Mouse (Mus musculus): ENCODE data around the gene Suz12. TPM values are rescaled to one million over a fixed set of nuclear protein-coding genes. Genes with fewer than 3 reads are reported as not detected.
"Not testable (repeated sequence)": the region's sequence is repeated elsewhere in the genome, so short reads cannot be mapped to it uniquely, and the experiment has no call there.

Gene Suz12
- total RNA-seq, 2 experiments from 2014 or later, result 16.7 to 17.7 TPM

- intact Hi-C loops (cut with DNase I; ENCODE audit: low total_unique reads), result no loop called here
- no peak for DNase-seq
Measured at GRCm38 (mm10) chr11:79987896-79988295, 5.0 kb upstream of the Suz12 start.

- intact Hi-C loops (cut with DNase I; ENCODE audit: low total_unique reads), result no loop called here
Measured at GRCm38 (mm10) chr11:79990120-79990519, 2.8 kb upstream of the Suz12 start.

GRCm38 (mm10) chr11:79991600-79991999 lies 1.3 kb upstream of the Suz12 start:
- DNase-seq, result no peak
- intact Hi-C loops (cut with DNase I; ENCODE audit: low total_unique reads), result no loop called here

More at GRCm38 (mm10) chr11:79990120-79990519, 2.8 kb upstream of the Suz12 start:
- no peak for DNase-seq

- intact Hi-C loops (cut with DNase I; ENCODE audit: low total_unique reads), result no loop called here
- DNase-seq, result no peak
Measured at GRCm38 (mm10) chr11:79992035-79992591, 793 bp upstream of the Suz12 start.

- no peak for DNase-seq
- intact Hi-C loops (cut with DNase I; ENCODE audit: low total_unique reads), result no loop called here
Measured at GRCm38 (mm10) chr11:79993356-79994270, 707 bp downstream of the Suz12 start.

- intact Hi-C loops (cut with DNase I; ENCODE audit: low total_unique reads), result no loop called here
Measured at GRCm38 (mm10) chr11:79994271-79994988, 1.5 kb downstream of the Suz12 start.

GRCm38 (mm10) chr11:80016533-80016932 lies 23.6 kb downstream of the Suz12 start:
- DNase-seq; intact Hi-C loops (cut with DNase I; ENCODE audit: low total_unique reads): not testable (repeated sequence)

More at GRCm38 (mm10) chr11:79994271-79994988, 1.5 kb downstream of the Suz12 start:
- no peak for DNase-seq

GRCm38 (mm10) chr11:80019792-80020191 lies 26.9 kb downstream of the Suz12 start:
- intact Hi-C loops (cut with DNase I; ENCODE audit: low total_unique reads), result no loop called here
- DNase-seq, result no peak

GRCm38 (mm10) chr11:80021306-80021705 lies 28.4 kb downstream of the Suz12 start:
- DNase-seq, result no peak
- intact Hi-C loops (cut with DNase I; ENCODE audit: low total_unique reads), result no loop called here

GRCm38 (mm10) chr11:80037495-80037894 lies 44.6 kb downstream of the Suz12 start:
- DNase-seq, result no peak
- intact Hi-C loops (cut with DNase I; ENCODE audit: low total_unique reads), result no loop called here

GRCm38 (mm10) chr11:80042615-80043418 lies 49.9 kb downstream of the Suz12 start:
- DNase-seq, result peak; percentile 36
- intact Hi-C loops (cut with DNase I; ENCODE audit: low total_unique reads), result loop anchor here (10.0 kb wide), 1 partner anchor 102 kb away; the partner anchor contains the start of gene Tefm

GRCm38 (mm10) chr11:80043419-80043817 lies 50.5 kb downstream of the Suz12 start:
- no peak for DNase-seq
- intact Hi-C loops (cut with DNase I; ENCODE audit: low total_unique reads), result loop anchor here (10.0 kb wide), 1 partner anchor 101 kb away; the partner anchor contains the start of gene Tefm

- no peak for DNase-seq
- intact Hi-C loops (cut with DNase I; ENCODE audit: low total_unique reads), result loop anchor here (10.0 kb wide), 1 partner anchor 98 kb away; the partner anchor contains the start of gene Tefm
Measured at GRCm38 (mm10) chr11:80046856-80047255, 54.0 kb downstream of the Suz12 start.

GRCm38 (mm10) chr11:80050088-80050487 lies 57.2 kb downstream of the Suz12 start:
- no peak for DNase-seq
- intact Hi-C loops (cut with DNase I; ENCODE audit: low total_unique reads), result no loop called here

GRCm38 (mm10) chr11:80052456-80052855 lies 59.5 kb downstream of the Suz12 start:
- no peak for DNase-seq
- intact Hi-C loops (cut with DNase I; ENCODE audit: low total_unique reads), result no loop called here

- intact Hi-C loops (cut with DNase I; ENCODE audit: low total_unique reads), result no loop called here
Measured at GRCm38 (mm10) chr11:80053171-80053570, 60.3 kb downstream of the Suz12 start.

GRCm38 (mm10) chr11:80054659-80055058 lies 61.8 kb downstream of the Suz12 start:
- intact Hi-C loops (cut with DNase I; ENCODE audit: low total_unique reads), result no loop called here
- no peak for DNase-seq

More at GRCm38 (mm10) chr11:80053171-80053570, 60.3 kb downstream of the Suz12 start:
- no peak for DNase-seq

- DNase-seq, result no peak
Measured at GRCm38 (mm10) chr11:80056141-80056540, 63.2 kb downstream of the Suz12 start.

GRCm38 (mm10) chr11:80062159-80062558 lies 69.3 kb downstream of the Suz12 start:
- intact Hi-C loops (cut with DNase I; ENCODE audit: low total_unique reads), result no loop called here

More at GRCm38 (mm10) chr11:80056141-80056540, 63.2 kb downstream of the Suz12 start:
- intact Hi-C loops (cut with DNase I; ENCODE audit: low total_unique reads), result no loop called here

More at GRCm38 (mm10) chr11:80062159-80062558, 69.3 kb downstream of the Suz12 start:
- DNase-seq, result no peak
